Mouse (Mus musculus): ENCODE data around the gene Scn1b. TPM values are rescaled to one million over a fixed set of nuclear protein-coding genes. Genes with fewer than 3 reads are reported as not detected.

The Scn1b gene
- polyA plus RNA-seq (2014; fragmentation: Illumina TruSeq; extraction: RNeasy Lipid Tissue Mini Kit (QIAGEN cat#74804); ENCODE audit: low read depth, low replicate concordance), result 15.7 TPM

DNA sequence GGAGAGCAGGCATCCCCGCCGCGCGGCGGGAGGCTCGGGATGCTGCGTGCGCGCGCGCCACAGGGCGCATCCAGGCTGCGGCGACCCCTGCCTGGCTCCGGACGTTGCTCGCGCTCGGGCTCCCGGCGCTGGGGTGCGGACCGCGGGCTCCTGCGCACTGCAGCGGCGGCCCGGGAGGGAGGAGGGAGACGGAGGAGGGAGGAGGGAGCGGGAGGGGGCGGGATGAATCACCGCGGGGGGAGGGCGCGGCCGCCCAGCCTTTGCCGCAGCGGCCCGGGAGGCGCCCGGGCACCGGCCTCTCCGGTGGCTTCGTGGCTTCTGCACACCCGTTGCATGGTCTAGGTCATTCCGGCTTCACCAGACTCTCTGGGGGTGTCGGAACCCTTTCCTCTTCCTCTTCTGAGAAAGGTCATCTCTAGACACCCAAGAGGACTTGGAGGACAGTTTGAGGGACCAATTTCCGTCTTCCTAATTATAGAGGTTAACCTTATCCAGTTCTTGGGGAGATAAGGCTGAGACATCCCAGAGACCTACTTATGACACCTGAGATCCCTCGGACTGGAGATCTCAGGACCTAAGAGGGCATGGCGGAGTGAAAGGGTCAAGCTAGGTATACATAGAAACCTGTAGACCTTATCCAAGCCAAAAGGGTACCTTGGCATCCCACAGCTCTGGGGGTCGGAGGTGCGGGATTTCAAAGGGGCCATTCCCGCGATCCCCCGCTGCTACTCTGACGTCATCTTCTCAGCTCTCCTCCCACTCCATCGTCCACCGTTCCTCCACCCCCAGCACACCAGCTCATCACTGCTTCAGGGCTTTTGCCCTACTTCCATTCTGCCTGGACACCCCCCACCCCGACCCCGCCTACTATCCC is at the start of gene Scn1b:
TSS of gene Scn1b (minus strand) at position 153 of the 874 bp plus-strand sequence.

DNA sequence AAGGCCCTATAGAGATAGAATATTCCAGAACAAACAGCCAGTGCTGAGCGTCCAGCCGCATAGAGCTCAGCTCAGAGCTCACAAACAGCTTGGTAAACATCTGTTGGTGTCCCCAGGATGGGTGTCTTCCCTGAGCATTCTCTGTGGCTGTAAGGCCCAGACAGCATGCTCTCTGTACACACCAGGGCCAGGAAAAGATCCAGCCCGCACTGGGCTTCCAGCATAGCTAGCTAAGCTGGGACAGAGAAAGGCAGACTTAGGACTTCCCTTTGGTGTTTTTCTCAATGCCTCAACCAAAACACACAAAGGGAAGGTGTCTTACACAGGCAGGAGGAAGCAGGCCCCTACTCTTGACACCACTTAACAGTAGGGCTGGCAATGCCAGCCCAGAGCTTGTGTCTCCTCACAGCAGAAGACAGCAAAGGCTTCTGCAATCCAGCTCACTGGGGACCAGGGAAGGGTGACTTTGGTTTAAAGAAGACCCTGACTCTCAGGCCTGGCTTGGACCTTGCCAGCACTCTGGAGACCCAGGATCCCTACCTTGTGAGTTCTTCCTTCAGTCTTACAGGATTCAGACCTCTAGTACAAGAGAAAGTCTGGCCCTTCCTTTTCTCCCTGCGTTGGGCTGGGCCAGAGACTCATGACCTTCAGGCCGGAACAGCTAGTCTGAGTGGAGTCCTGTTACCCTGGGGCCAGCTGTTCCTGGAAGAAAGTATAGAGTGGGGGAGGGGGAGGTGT is 28.7 kb upstream of the Scn1b start, which contains the start of gene Gramd1a:
TSS of gene Gramd1a (minus strand) at position 601 of the 738 bp plus-strand sequence.

DNA sequence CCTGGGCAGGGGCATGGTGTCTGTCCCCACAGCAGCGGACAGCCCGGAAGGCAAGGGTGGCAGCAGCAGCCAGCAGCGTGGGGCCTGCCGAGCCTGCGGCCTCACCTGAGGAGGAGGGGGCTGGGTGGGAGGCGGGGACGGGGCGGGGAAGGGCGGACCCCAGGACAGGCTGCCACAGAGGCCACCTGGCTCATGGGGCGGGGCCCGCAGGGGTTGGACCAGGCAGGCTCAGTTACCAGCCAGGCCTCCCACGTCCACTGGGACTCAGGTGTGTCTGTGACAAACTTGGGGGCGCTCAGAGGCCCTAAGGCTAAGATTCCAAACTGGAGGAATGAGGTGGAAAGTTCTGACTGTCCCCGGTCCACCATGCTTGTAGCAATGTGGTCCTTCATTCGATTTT is 11.6 kb downstream of the Scn1b start, which contains the start of gene Hpn:
TSS of gene Hpn (minus strand) at position 109 of the 400 bp plus-strand sequence.

DNA sequence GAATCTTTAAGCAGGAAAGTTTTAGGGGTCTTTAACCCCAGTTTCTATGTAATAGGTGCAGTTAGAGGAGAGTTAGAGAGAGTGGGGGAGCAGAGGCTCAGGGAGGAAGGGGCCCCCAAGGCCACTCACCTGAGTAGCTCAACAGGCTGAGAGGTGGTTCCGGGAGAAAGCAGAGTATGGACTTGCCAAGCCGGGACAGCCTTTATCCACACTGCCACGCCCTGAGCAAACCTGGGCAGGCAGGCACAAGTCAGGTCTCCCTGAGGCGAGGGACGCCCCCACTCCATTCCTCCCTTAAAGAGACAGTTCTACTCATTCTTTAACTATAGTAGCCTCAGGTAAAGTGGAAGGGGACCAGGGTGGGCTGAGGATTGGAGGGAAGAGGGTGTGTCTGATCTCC is 50.3 kb downstream of the Scn1b start, which contains the start of gene Fxyd3:
TSS of gene Fxyd3 (minus strand) at position 213 of the 400 bp plus-strand sequence.

Other genes starting within 250 kb of the Scn1b start
- gene Cd22, start 246.7 kb downstream of the Scn1b start, polyA plus RNA-seq (2014; fragmentation: Illumina TruSeq; extraction: RNeasy Lipid Tissue Mini Kit (QIAGEN cat#74804); ENCODE audit: low read depth, low replicate concordance), result 0.56 TPM
- 0.88 TPM for gene Mag, start 212.1 kb downstream of the Scn1b start, polyA plus RNA-seq (2014; fragmentation: Illumina TruSeq; extraction: RNeasy Lipid Tissue Mini Kit (QIAGEN cat#74804); ENCODE audit: low read depth, low replicate concordance)
- not detected for gene Hamp2, start 202.3 kb downstream of the Scn1b start, polyA plus RNA-seq (2014; fragmentation: Illumina TruSeq; extraction: RNeasy Lipid Tissue Mini Kit (QIAGEN cat#74804); ENCODE audit: low read depth, low replicate concordance)
- not detected for gene Hamp, start 183.0 kb downstream of the Scn1b start, polyA plus RNA-seq (2014; fragmentation: Illumina TruSeq; extraction: RNeasy Lipid Tissue Mini Kit (QIAGEN cat#74804); ENCODE audit: low read depth, low replicate concordance)
- gene Usf2, start 170.2 kb downstream of the Scn1b start, polyA plus RNA-seq (2014; fragmentation: Illumina TruSeq; extraction: RNeasy Lipid Tissue Mini Kit (QIAGEN cat#74804); ENCODE audit: low read depth, low replicate concordance), result 105 TPM
- 45.5 TPM for gene Lsr, start 153.5 kb downstream of the Scn1b start, polyA plus RNA-seq (2014; fragmentation: Illumina TruSeq; extraction: RNeasy Lipid Tissue Mini Kit (QIAGEN cat#74804); ENCODE audit: low read depth, low replicate concordance)
- 13.2 TPM for gene Fam187b, start 153.2 kb downstream of the Scn1b start, polyA plus RNA-seq (2014; fragmentation: Illumina TruSeq; extraction: RNeasy Lipid Tissue Mini Kit (QIAGEN cat#74804); ENCODE audit: low read depth, low replicate concordance)
- 69.0 TPM for gene Fxyd5, start 84.5 kb downstream of the Scn1b start, polyA plus RNA-seq (2014; fragmentation: Illumina TruSeq; extraction: RNeasy Lipid Tissue Mini Kit (QIAGEN cat#74804); ENCODE audit: low read depth, low replicate concordance)
- 0.88 TPM for gene Fxyd7, start 75.5 kb downstream of the Scn1b start, polyA plus RNA-seq (2014; fragmentation: Illumina TruSeq; extraction: RNeasy Lipid Tissue Mini Kit (QIAGEN cat#74804); ENCODE audit: low read depth, low replicate concordance)
- 169 TPM for gene Fxyd1, start 69.8 kb downstream of the Scn1b start, polyA plus RNA-seq (2014; fragmentation: Illumina TruSeq; extraction: RNeasy Lipid Tissue Mini Kit (QIAGEN cat#74804); ENCODE audit: low read depth, low replicate concordance)
- gene Lgi4, start 67.7 kb downstream of the Scn1b start, polyA plus RNA-seq (2014; fragmentation: Illumina TruSeq; extraction: RNeasy Lipid Tissue Mini Kit (QIAGEN cat#74804); ENCODE audit: low read depth, low replicate concordance), result 5.6 TPM
- gene Fxyd3, start 50.3 kb downstream of the Scn1b start, polyA plus RNA-seq (2014; fragmentation: Illumina TruSeq; extraction: RNeasy Lipid Tissue Mini Kit (QIAGEN cat#74804); ENCODE audit: low read depth, low replicate concordance), result 48.8 TPM
- gene Hpn, start 11.7 kb downstream of the Scn1b start, polyA plus RNA-seq (2014; fragmentation: Illumina TruSeq; extraction: RNeasy Lipid Tissue Mini Kit (QIAGEN cat#74804); ENCODE audit: low read depth, low replicate concordance), result 18.4 TPM
- gene Gramd1a, start 28.9 kb upstream of the Scn1b start, polyA plus RNA-seq (2014; fragmentation: Illumina TruSeq; extraction: RNeasy Lipid Tissue Mini Kit (QIAGEN cat#74804); ENCODE audit: low read depth, low replicate concordance), result 39.2 TPM
- not detected for gene Scgb2b2, start 163.5 kb upstream of the Scn1b start, polyA plus RNA-seq (2014; fragmentation: Illumina TruSeq; extraction: RNeasy Lipid Tissue Mini Kit (QIAGEN cat#74804); ENCODE audit: low read depth, low replicate concordance)
- gene Scgb1b2, start 164.8 kb upstream of the Scn1b start, polyA plus RNA-seq (2014; fragmentation: Illumina TruSeq; extraction: RNeasy Lipid Tissue Mini Kit (QIAGEN cat#74804); ENCODE audit: low read depth, low replicate concordance), result not detected
- gene Scgb2b3, start 235.1 kb upstream of the Scn1b start, polyA plus RNA-seq (2014; fragmentation: Illumina TruSeq; extraction: RNeasy Lipid Tissue Mini Kit (QIAGEN cat#74804); ENCODE audit: low read depth, low replicate concordance), result not detected
- gene Scgb1b3, start 248.6 kb upstream of the Scn1b start, polyA plus RNA-seq (2014; fragmentation: Illumina TruSeq; extraction: RNeasy Lipid Tissue Mini Kit (QIAGEN cat#74804); ENCODE audit: low read depth, low replicate concordance), result not detected

Measured in adipose tissue, adult 10 weeks (tissue).